Mouse (Mus musculus) frontal cortex, postnatal 10 days (tissue): Measurements from ENCODE around the gene Lrrc8a.

Experiments
- DNase-seq, 2 experiments: peaks; one replicate each; pipeline ENCODE4 v3.0.0; 2022; ENCODE audit warnings: low spot score in 2 of 2, mixed read lengths in 1 of 2

The Lrrc8a gene

GRCm38 (mm10) chr2:30238906-30239465 is 1.5 kb downstream of the Lrrc8a start:
- DNase-seq = no peak

- DNase-seq = no peak
Observed at GRCm38 (mm10) chr2:30239777-30240176, 2.3 kb downstream of the Lrrc8a start.

GRCm38 (mm10) chr2:30240267-30240666 is 2.8 kb downstream of the Lrrc8a start, which contains the start of gene Gm28035:
Gm28035 (plus strand) TSS chr2:30240567.
- no peak for DNase-seq

- DNase-seq = no peak
Observed at GRCm38 (mm10) chr2:30242509-30242908, 5.0 kb downstream of the Lrrc8a start.

GRCm38 (mm10) chr2:30243391-30243790 is 5.9 kb downstream of the Lrrc8a start:
- no peak for DNase-seq

GRCm38 (mm10) chr2:30244595-30245178 is 7.2 kb downstream of the Lrrc8a start:
- DNase-seq = no peak

GRCm38 (mm10) chr2:30247036-30247435 is 9.5 kb downstream of the Lrrc8a start:
- DNase-seq = no peak

GRCm38 (mm10) chr2:30247681-30248080 is 10.2 kb downstream of the Lrrc8a start:
- DNase-seq = no peak

GRCm38 (mm10) chr2:30249182-30249581 is 11.7 kb downstream of the Lrrc8a start:
- DNase-seq = no peak

- no peak for DNase-seq
Observed at GRCm38 (mm10) chr2:30250166-30251128, 12.9 kb downstream of the Lrrc8a start.

GRCm38 (mm10) chr2:30251417-30252104 is 14.0 kb downstream of the Lrrc8a start:
- DNase-seq = no peak

- DNase-seq = no peak
Observed at GRCm38 (mm10) chr2:30252521-30252920, 15.0 kb downstream of the Lrrc8a start.

- no peak for DNase-seq
Observed at GRCm38 (mm10) chr2:30253809-30254208, 16.3 kb downstream of the Lrrc8a start.

GRCm38 (mm10) chr2:30255631-30256395 is 18.3 kb downstream of the Lrrc8a start:
- DNase-seq = no peak

- DNase-seq = no peak
Observed at GRCm38 (mm10) chr2:30256616-30257350, 19.3 kb downstream of the Lrrc8a start.

- DNase-seq = no peak
Observed at GRCm38 (mm10) chr2:30257699-30258460, 20.4 kb downstream of the Lrrc8a start.

- DNase-seq = no peak
Observed at GRCm38 (mm10) chr2:30258600-30258999, 21.1 kb downstream of the Lrrc8a start.

GRCm38 (mm10) chr2:30259131-30260064 is 21.9 kb downstream of the Lrrc8a start:
- no peak for DNase-seq
